Mouse (Mus musculus) skeletal muscle tissue, adult 2 months (tissue): ENCODE results near the gene Dock4.
A peak's percentile ranks its signal among the peaks of the same experiment; 100 is the strongest.

Source experiments
- DNase-seq: peaks from one replicate; pipeline ENCODE4 v3.0.0-alpha.2; 2012; ENCODE audit warnings: low read depth, low spot score

Gene Dock4

DNA sequence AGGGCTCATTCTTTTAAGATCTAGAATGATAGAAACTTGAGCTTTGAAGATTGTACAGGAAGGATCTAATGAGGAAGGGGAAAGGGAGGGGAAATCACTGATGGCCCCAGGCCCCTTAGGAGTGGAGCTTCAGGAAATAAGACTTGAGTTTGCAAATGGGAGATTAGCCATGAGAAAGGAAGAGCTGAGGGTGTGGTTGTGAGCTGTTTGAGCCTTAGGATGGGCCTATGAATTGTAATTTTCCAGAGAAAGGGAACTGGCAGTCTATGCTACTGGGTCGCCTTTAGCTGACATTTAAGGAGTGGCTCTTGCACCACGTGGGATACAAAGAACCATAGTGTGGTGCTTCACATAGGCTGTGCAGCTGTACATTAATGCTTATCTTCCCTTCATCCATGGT, 208.6 kb downstream of the Dock4 start:
- no peak for DNase-seq

DNA sequence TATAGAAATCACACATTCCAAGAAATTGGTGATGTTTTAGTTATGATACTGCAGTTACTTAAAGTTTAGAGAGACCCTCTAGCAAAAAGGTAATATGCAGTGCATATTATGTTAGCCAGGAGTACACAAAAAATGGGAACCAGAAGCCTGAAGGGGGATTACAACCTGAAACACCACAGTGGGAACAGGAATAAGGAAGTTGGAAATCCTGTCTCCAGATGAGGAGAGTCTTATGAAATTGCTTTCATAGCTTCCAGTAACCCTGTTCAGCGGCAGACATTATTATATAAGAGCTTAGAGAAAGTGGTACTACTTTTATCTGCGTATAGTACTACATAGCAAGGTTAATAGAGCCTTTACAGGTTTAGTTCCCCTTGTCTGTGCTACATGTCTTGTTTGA, 210.1 kb downstream of the Dock4 start:
- DNase-seq, result no peak

DNA sequence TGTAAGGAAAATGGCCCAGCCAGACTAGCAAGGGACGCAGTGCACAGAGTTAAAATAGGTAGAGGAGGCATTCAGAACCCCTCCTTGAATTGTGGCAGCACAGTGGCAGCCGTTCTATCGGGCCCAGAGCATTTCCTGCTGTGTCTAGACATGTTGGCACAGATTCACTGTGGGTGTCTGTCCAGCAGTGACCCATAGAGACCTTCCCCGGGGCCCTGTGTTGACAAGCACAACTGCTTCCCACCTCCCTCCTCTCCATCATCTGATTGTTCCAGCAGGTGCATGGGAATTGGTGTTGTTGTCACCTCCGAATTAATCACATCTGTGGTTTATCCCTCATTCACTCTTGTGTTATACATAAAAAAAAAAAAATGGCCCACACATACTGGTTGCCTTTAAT, 210.7 kb downstream of the Dock4 start:
- no peak for DNase-seq

DNA sequence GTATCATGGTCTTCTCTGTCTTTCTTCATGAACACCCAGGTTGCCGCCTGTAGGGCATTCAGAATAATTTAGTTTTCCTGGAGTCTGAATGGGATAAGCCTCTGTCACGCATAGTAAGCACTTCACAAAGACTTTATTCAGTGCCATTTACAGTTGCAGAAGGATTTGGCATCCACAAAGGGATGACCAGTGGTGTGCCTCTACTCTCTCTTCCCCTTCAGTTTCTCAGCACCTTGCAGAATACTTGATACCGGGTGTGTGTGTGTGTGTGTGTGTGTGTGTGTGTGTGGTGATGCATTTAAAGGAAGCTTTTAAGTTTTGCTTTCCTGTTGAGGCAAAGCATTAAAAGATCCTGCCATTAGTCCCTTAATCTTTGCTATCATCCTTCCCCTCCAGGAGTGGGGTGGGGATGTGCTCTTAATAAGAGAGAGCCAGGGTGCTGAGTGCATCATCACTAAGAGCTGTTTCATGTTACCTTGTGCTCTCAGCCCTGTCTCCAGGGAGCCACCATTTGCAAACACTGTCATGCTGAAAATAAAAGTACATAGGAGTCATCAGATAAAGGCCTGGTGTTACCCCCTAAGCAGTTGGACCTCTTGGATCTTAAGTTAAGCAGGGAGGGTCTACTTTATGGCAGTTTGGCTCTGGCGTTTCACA, 211.6 kb downstream of the Dock4 start:
- no peak for DNase-seq

DNA sequence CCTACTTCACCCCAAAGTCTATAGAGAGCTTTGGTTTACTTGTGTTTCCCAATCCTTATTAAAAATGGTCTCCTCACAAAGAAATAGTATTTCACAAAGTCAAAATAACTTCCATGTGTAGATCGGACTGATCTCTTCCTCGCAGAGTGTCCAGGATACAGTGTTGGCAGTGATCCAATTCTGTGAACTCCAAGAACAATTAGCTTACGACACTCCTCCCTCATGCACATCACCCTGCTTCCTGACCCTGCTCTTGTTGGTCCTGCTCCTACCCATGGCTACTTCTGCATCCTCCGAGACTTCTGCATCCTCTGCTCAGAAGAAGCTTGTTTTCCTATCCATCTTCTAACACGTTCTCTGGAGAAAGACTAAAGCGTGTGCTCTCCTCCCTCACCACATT, 213.9 kb downstream of the Dock4 start:
- DNase-seq, result no peak

DNA sequence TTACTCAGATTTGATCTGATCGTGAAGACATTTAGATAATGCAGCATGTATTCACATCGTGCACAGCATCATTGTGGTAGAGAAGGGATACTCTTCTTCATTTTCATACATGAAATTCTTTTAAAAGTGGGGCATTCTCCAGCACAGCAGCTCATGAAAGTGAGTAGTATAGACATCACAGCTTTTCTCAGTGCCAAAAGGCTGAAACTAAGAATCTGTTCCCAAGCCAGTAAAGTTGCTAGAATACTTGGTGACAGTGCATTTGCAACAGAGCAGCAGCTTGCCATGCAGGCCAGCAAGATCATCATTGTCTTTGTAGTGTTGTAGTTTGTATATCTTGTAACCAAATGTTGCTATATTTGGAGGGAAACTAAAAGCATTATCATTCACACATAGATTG, 223.7 kb downstream of the Dock4 start:
- DNase-seq, result no peak

DNA sequence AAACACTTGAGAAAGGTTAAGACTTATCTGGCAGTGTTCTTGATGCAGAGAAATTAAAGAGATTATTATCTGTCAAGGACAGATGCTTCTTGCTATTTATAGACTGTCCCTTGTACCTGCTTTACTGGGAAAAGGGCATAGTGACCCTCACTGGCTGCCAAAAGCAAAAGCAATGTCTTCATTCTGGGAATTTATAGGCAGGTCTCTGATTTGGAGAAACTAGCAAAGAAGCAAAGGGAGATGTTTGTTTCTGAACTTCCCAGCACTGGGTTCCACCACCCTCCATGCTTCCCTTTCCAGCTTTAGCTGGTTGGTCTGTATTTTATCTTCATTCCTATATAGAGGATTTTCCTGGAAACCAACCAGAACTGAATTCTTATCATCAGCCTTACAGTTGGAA, 225.0 kb downstream of the Dock4 start:
- peak; percentile 43 for DNase-seq

DNA sequence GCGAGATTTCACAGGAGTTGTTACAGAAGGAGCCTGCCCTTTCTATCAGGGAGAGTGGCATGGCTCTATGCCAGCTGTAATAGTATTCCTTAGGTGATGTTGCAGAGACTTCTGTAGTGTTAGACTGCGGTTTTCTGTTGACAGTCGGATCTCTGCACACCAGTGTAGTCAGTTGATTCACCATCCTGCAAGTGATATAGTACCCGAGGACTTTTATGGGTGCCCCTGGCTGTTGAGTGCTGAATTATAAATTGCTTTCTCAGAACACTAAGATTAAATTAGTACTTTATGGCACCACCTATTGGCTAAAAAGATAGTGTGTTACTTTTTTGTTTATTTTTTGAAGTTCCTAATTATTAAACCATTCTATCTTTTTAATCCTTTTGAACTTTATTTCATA, 234.0 kb downstream of the Dock4 start:
- peak; percentile 58 for DNase-seq

DNA sequence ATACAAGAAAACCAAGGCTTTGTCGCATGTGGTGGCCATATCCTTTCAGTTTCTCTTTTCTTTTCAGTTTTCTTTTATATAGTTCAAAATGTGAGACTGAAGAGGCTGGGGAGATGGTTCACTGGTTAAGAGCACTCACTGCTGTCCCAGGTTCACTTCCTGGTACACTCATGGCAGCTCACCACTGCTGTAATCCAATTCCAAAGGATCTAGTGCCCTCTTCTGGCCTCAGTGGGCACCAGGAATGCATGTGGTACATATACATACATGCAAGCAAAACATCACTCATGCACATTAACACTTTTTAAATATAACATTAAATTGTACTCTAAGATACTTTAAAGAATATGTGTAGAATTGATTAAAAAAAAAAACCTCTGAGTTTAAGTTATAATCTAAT, 234.8 kb downstream of the Dock4 start:
- DNase-seq, result no peak

DNA sequence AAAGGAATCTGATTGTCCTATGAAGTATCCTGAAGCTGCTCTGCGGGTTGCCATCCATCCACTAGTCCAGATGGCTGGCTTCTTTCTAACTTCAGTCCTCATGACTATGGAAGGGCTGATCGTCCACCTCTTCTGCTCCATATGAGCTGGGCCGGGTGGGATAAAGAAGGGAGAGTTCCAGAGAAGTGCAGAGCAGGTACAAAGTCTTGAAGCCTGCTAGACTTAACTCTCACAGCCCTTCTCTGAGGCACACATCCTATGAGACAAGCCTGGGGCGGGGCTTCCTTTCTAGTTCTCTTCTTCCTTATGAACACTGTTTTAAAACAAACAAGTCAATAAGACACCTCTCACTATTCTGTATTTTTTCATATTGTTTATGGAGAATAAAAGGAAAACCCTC, 245.7 kb downstream of the Dock4 start:
- no peak for DNase-seq

DNA sequence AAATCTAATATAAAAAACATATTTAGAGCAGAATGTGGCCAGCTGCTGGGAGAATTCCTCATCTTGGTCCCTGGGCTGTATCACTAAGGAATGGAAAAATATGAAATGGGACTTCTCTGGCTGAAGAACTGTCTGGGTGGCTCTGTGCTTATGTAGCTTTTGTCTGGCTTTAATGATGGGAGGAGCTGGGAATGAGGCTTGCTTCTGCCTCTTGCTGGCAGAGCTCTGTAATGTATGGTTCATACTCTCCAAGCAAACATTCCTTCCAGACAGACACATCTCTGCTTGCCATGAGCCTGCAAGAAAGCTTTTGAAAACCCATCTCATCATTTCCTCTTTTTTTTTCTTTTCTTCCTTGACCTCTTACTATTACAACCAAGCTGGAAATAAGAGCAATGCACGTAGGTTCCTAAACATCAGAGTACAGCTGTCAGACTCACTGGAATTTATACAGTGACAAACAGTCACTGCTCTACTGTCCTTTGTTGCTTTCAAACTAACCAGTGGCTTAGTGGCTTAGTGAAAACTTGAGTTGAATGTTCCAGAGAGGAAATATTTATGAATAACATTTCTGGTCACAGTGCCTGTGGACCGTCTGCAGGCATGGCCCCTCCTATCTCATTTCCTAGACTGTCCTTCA, 248.4 kb downstream of the Dock4 start:
- no peak for DNase-seq

DNA sequence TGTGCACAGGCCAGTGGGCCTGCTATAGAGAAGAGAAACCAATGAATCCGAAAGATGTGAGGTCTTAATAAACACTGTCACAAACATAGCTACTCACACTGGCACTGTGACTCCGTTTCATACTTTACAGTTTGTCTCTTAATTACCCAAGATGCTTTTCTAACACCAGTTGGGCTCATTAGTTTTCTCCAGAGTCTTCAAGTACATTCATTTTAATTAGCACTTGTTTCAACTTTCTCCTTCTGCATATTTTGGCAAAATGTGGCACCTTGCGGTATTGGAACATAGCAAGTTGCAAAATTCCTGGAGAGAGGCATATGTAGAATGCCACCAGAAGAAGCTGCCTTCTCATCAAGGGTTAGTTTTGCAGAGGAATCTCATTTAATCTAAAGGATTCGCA, 252.6 kb downstream of the Dock4 start:
- no peak for DNase-seq

DNA sequence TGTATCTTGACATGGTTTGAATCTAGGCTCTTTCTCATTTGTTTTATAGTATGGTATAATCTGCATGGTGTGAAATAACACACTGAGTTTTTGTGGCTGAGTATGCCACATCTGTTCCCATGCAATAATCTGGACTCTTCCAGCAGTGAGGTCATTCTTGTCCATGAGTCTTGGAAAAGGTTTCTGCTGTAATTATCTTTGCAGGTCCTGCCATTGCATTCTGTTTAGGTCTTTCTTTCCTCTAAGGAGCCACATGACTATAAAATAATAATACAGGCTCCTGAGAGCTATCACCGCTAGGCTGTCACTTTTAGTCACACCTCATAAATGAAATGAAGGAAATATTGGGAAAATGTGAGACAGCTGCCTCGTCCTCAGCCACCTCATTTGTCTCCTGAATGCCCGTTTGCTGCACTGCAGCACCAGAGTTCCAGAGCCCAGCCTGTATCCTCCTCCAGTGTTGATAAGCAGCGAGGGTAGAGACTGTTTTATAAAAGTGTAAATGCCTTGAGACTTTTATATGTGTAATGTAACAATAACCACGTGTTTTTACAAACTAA, 256.6 kb downstream of the Dock4 start:
- DNase-seq, result no peak

DNA sequence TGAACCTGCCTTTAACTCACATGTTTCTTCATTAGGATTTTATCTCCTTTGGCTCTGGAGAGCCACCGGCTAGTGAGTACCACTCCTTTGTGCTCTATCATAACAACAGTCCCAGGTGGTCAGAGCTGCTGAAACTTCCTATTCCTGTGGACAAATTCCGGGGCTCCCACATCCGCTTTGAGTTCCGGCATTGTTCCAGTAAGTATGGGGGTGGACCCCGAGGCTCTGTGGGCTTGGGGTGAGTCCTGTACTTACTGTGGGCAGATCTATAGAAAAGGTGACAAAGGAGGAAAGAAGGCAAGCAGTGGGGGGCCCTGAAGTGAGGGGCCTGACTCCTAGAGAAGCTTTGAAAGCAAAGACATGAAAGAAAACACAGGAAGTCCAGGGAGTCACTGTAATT, 258.5 kb downstream of the Dock4 start:
- DNase-seq, result no peak

DNA sequence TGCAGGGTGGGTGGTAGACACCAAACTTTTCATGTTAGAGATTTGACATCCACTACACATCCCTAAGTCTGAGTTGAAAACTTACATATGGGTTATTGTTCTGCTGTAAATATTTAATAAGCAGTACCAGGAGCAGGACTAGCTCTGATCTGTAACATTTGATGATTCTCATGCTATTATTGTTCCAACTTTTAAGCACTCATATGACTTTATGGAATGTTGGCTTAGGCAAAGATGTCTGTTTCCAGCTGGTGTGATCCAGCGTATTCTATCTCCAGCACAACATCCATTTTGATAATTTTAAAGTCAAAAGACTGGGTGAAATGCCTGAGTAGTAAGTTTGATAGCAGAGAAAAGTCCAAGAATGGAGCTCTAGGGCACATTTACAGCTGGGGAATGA, 261.4 kb downstream of the Dock4 start:
- DNase-seq, result no peak

DNA sequence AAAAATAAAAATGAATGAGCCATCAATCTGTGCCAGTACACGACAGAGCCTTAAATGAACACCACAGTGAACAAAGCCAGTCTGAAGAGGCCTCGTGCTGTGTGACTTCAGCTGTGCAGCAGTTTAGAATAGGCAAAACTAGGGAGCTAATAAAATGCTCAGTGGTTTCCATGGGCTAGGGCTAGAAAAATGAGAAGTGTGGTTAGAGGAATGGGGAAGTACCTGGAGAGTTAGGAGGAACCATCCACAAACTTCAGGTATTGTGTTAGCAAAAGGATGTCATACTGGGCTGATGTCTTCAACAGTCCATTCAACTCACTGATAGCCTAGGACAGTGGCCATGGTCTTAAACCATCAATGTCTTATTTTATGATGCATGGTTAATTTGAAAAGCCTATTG, 263.3 kb downstream of the Dock4 start:
- no peak for DNase-seq

DNA sequence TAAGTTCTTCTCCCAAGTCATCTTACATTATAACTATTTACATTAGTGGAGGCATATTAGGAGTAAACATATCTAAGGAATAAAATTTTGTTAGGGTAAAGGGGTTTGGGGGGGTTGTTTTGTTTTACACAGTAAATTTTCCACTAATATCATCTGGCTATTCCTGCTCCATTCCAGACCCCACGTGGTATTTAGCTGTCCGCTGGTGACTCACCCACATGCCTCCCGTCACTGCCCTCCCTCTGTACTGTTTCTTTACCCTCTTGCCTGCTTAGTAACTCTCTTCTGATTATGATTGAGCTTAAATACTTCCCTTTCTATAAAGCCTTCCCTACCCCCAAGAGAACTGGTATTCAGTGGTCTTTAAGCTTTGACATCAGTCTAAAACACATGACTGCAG, 266.5 kb downstream of the Dock4 start:
- DNase-seq, result no peak

DNA sequence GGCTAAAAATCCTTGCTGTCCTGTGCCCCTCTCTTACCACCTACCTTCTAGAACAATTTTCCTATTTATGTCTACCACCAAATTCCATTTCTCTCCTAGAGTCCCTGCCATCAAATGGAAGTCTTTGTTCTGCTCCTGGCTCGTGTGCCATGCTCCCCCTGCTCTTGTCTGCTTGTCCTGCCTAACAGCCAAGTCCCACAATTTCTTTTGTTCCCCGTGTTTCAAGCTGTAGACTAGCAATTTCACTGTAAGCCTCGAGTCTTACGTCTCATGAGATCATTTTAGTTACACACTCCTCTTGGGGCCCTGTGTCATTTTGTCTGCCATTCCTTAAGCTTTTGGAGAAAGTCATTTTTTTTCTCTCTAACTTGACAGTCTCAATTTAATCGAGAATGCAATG, 268.5 kb downstream of the Dock4 start:
- DNase-seq, result no peak

DNA sequence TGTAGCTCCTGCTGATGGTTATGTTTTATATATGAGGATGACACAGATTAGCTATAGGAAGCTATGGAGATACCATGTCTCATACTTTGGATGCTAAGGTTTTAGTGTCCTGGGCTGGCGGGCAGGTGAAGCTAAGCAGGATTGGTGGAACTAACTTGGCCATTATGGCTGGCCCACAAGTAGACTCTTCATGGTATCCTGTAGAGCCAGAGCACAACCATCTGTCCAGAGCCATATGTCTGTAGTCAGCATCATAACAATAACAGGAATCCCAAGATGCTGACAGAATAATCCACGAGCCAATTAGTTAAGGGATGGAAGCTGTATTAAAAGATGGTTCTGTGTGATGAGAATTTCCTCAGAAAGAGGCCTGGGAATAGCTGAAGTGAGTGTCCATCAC, 269.4 kb downstream of the Dock4 start:
- DNase-seq, result no peak

DNA sequence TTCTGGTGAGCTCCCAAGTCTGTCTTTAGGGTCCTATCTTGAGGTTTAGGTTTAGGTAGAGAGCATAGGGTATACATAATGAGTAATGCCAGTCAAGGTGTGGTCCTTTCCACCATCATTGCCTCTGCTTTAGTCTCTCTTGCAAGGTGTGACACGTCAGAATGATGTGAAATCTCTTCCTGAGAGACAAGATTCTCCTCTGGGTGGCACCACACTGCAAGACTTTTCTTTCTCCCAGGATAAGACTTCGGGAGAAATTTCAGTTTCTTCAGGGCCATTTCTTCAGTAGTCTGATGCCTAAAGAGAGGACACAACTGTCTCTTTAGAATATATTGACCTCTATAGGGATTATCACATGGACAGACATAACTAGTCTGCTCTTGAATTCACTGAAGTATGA, 282.6 kb downstream of the Dock4 start:
- DNase-seq, result no peak

DNA sequence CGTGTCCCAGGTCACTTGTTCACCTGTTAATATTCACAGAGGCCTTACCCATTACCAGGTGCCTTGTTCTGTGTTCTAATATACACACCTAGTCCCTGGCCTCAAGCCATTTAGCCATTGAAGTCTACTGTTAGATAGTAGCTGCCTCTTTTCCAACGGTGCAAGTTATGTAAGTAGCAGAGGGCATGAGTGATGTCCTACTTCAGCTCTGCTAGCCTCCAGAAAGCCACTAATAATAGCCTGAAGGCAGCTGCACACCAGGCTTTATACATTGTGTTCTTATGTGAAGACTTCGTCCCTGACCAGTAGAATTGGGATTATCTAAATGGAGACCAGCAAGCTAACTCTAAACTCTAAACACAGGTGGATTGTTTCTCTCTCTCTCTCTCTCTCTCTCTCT, 285.0 kb downstream of the Dock4 start:
- no peak for DNase-seq

DNA sequence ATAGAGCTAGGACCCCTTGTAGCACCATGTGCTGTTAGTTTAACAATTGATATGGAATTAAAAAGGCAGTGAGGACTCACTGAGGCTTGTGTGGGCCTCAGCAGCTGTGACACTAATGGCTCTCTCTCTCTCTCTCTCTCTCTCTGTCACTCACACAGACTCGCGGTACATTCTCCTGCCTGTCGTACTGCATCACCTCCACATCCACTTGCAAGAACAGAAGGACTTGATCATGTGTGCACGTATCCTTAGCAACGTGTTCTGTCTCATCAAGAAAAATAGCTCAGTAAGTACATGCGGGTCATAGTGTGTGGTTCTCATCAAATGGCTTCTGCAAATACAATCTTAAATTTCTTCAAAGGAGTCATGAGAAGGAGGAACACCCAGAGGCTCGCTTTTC, 299.7 kb downstream of the Dock4 start:
- DNase-seq, result no peak

DNA sequence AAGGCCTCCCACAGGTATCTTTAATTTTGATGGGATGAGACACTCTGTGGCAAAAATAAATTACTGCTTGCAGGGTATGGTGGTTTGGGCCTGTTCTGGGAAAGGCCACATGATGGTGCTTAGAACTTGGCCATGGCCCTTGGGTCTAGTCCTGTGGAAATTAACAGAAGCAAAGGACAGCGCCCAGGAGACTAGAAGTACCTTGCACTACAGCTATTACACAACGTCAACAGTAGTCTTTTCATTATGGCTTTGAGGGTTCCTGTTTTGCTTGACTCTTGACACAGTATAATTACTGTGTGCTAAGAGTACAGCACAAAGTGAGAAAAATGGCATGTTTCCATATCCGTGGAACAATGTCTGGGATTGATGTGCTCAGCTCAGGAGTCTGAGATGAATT, 300.3 kb downstream of the Dock4 start:
- no peak for DNase-seq

DNA sequence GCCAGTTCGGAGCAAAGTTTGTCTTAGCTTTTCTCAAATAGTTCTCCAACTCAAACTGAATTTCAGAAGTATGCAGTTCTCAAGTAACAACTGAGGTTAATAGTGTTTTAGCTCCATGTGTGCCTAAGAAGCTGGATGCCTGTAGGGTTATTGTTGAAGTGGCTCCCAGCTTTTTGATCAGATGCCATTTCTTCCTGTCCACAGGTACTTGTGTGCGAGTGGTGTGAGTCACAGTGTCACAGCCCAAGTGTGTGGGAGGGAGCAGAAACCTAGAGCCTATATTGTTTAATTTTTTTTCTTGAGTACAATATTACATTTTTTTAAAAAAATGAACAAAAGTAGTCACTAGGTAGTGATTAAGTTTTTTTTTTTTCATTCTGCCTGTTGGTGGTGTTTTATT, 313.5 kb downstream of the Dock4 start:
- DNase-seq, result no peak
